Mouse (Mus musculus) heart, adult 2 months (tissue): ENCODE results near the gene Wtap.

Experiments used
- EP300 ChIP-seq: fragments of 200-500 bp; IDR thresholded peaks from 2 replicates; pipeline ENCODE4 v1.6.1; 2011; ENCODE audit warnings: low read depth, low read length, control low read depth; ENCODE audit not compliant: insufficient read depth
- POLR2A ChIP-seq: fragments of 200-500 bp; IDR thresholded peaks from 2 replicates; pipeline ENCODE4 v1.6.1; 2011; ENCODE audit warnings: mild to moderate bottlenecking, low read depth, low read length, control low read depth; ENCODE audit not compliant: insufficient read depth

GRCm38 (mm10) chr17:12938077-12938476, 55.9 kb downstream of the Wtap start:
- no peak for TF ChIP-seq EP300
- no peak for TF ChIP-seq POLR2A
